Mouse (Mus musculus) hindbrain, embryonic 16.5 days (tissue): Measurements from ENCODE around the gene Pard3. TPM values are rescaled to one million over a fixed set of nuclear protein-coding genes. Genes with fewer than 3 reads are reported as not detected.
A peak's percentile ranks its signal among the peaks of the same experiment; 100 is the strongest.

Experiments used
- ATAC-seq: fragments of 200-750 bp; cut with Nextera tagmentation; 2 replicates; pipeline ENCODE4 v1.8.0; 2017; ENCODE audit warnings: moderate TSS enrichment, moderate library complexity
- H3K27ac ChIP-seq: fragments of 300-500 bp; sonication (generic); 2 replicates; pipeline ENCODE4 v1.5.1; 2014; ENCODE audit warnings: low read depth, mild to moderate bottlenecking, control low read depth, low read length, moderate library complexity
- H3K27me3 ChIP-seq: fragments of 300-500 bp; sonication (generic); replicated peaks from 2 replicates; pipeline ENCODE4 v1.6.1; 2014; ENCODE audit warnings: low read length; ENCODE audit not compliant: control insufficient read depth, insufficient read depth
- H3K36me3 ChIP-seq: fragments of 300-500 bp; sonication (generic); 2 replicates; pipeline ENCODE4 v1.6.1; 2014; ENCODE audit warnings: mild to moderate bottlenecking, low read length, moderate library complexity, mixed read lengths; ENCODE audit not compliant: control insufficient read depth, insufficient read depth
- H3K4me1 ChIP-seq: fragments of 300-500 bp; sonication (generic); 2 replicates; pipeline ENCODE4 v1.6.1; 2014; ENCODE audit warnings: low read depth, low read length; ENCODE audit not compliant: control insufficient read depth, insufficient read depth
- H3K4me2 ChIP-seq: fragments of 300-500 bp; sonication (generic); 2 replicates; pipeline ENCODE4 v1.6.1; 2014; ENCODE audit warnings: mild to moderate bottlenecking, low read length, control low read depth, moderate library complexity
- H3K4me3 ChIP-seq: fragments of 300-500 bp; sonication (generic); 2 replicates; pipeline ENCODE4 v1.5.1; 2014; ENCODE audit warnings: mild to moderate bottlenecking, low read length, control low read depth, moderate library complexity
- H3K9ac ChIP-seq: fragments of 300-500 bp; sonication (generic); 2 replicates; pipeline ENCODE4 v1.6.1; 2014; ENCODE audit warnings: low read depth, mild to moderate bottlenecking, control low read depth, low read length, moderate library complexity
- H3K9me3 ChIP-seq: fragments of 300-500 bp; sonication (generic); 2 replicates; pipeline ENCODE4 v1.6.1; 2014; ENCODE audit warnings: mild to moderate bottlenecking, low read length, moderate library complexity; ENCODE audit not compliant: control insufficient read depth
- WGBS: fragments of 180-500 bp; shearing (Covaris S2); extraction: QIAGEN DNeasy Blood & Tissue Kit; methylation state at CpG from one replicate; pipeline ENCODE4 v1.1.7; 2014; 5-methylcytosine and 5-hydroxymethylcytosine counted together
- polyA plus RNA-seq: library from polyadenylated mRNA; unstranded; fragments of >200 nt; fragmentation: Nextera tagmentation; extraction: Ambion mirVana; gene quantifications from 2 replicates; pipeline ENCODE4 v1.2.1, GENCODE M21; 2015

Pard3 gene
- polyA plus RNA-seq, 1 experiment from 2014 or later = 12.1 TPM

DNA sequence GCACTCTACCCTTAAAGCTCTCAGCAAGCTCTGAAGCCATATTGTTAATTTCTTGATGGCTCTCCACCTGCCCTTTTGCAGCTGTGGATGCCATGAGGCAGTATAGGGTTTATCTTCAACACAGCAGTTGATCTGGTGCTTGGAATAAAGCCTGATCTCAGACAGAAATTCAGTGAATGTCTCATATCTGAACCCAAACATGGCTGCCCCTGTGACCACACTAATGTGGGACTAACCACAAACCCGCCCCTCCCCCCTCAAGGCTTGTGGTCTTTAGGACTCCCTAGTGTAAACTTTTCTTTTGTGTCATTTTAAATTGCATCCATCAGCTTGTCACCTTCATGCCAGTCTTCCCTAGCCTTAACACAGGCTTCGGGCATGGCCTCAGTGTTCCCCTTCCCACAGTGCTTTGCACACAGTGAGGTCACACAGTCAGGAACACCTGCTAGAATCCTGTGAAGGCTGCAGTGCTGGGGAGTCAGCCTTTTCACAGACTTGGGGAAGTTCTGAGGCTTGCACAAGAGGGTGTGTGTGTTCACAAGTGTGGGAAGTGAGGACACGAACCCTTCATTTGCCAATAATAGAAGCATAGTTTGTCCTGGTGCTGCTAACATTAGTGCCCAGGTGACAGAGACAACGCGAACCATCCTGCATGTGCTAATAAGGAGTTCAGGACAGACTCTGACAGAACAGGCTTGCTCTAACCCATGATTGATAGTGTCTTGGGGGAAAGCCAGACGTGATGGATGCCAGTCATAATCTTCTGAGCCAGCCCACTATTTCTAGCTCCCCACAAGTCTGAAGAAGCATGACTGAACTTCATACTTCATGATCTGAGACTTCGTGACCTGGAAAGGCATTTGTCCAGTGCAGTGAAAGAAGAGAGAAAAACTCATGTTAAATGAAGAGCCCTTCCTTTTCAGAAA is 451.4 kb downstream of the Pard3 start:
- Histone ChIP-seq H3K4me3 (no peak overlapping the region), H3K9me3 (no peaks in the 10 kb centered on the region), H3K4me2 (no peak overlapping the region), H3K4me1 (no peaks in the 10 kb centered on the region), H3K27me3 (no peaks in the 10 kb centered on the region), H3K27ac (no peak overlapping the region), H3K9ac (no peak overlapping the region), H3K36me3 (no peaks in the 10 kb centered on the region)
- no peak for ATAC-seq
- 82% methylated on average over 7 of the region's 7 CpGs for WGBS

DNA sequence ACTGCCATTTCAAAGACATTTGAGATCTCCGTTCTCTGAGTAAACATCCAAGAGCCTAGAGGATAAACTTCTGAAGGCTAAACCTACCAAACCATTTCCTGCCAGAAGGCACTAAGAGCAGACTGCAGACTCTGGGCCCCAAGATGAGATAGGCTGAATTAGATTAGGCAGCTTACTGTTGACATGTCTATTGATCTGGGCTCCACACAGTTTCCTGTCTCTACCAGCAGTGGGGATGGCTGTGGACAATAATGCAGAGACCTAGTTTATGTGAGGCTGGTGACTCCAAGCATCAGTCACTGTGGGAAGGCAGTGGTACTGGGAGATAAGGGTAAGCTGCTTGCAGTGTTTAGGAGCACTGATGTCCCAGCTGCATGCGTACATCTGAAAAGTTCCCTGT is 452.4 kb downstream of the Pard3 start:
- H3K9ac ChIP-seq = no peak overlapping the region

DNA sequence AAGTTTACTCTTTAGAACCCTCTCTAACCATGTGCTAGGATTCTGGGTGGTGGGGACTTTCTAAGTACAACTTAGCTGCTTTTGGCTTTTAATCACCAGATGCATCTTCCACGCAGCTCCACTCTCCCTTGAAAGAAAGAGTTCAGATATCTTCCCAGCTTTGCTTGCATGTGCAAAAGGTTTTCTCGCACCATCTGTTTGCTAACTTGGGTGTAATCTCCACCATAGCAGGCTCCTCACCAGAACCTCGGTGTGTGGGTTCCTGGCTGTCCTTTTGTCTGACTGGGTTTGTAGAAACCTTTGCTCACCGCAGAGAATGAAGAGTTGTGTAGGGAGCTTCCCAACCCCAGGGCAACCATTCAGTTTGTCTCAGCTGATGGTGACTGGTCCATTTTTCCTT is 462.0 kb downstream of the Pard3 start:
- H3K4me1 ChIP-seq = no peaks in the 10 kb centered on the region
- no peak for ATAC-seq
- H3K9me3 ChIP-seq = no peaks in the 10 kb centered on the region
- no peak overlapping the region for H3K27ac ChIP-seq
- no peak overlapping the region for H3K4me3 ChIP-seq
- 92% methylated on average over 4 of the region's 4 CpGs for WGBS
- no peak overlapping the region for H3K4me2 ChIP-seq
- H3K27me3 ChIP-seq = no peaks in the 10 kb centered on the region
- H3K9ac ChIP-seq = no peak overlapping the region
- no peaks in the 10 kb centered on the region for H3K36me3 ChIP-seq

More for the DNA sequence above, 452.4 kb downstream of the Pard3 start:
- Histone ChIP-seq H3K36me3 (no peaks in the 10 kb centered on the region), H3K9me3 (no peaks in the 10 kb centered on the region), H3K4me2 (no peak overlapping the region), H3K4me1 (no peaks in the 10 kb centered on the region), H3K27me3 (no peaks in the 10 kb centered on the region), H3K4me3 (no peak overlapping the region), H3K27ac (no peak overlapping the region)
- no peak for ATAC-seq
- 88% methylated on average over 2 of the region's 2 CpGs for WGBS

- 94% methylated on average over 2 of the region's 2 CpGs for WGBS
- no peak overlapping the region for H3K27ac ChIP-seq
- no peaks in the 10 kb centered on the region for H3K4me1 ChIP-seq
- no peak overlapping the region for H3K4me2 ChIP-seq
- no peak overlapping the region for H3K9ac ChIP-seq
- no peaks in the 10 kb centered on the region for H3K36me3 ChIP-seq
- no peaks in the 10 kb centered on the region for H3K9me3 ChIP-seq
- no peaks in the 10 kb centered on the region for H3K27me3 ChIP-seq
- no peak overlapping the region for H3K4me3 ChIP-seq
- no peak for ATAC-seq
These were observed 464.6 kb downstream of the Pard3 start for GRCm38 (mm10) chr8:127528315-127528714.

DNA sequence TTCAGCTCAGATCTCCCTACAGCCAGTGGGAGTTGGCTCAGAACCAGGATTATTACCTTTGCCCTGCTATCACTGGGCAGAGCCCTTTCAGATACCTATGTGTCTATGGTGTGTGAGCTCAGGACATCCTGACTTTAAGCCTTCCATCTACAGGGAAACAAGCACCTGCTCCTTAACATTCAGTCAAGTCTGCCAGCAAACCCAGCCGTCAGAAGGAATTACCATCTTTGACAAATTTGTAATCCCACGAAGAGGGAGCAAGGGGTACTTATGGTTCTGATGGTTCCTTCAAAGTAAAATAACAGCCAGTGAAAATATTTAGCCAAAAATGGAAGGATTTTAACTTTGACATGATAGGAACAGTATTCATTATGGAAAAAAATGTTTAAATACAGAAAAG is 466.1 kb downstream of the Pard3 start:
- H3K4me1 ChIP-seq = peaks cover 3% of the 10 kb centered on the region; the same call in 1 of the 2 replicates
- H3K4me2 ChIP-seq = no peak overlapping the region
- H3K9me3 ChIP-seq = no peaks in the 10 kb centered on the region
- no peaks in the 10 kb centered on the region for H3K36me3 ChIP-seq
- no peak overlapping the region for H3K9ac ChIP-seq
- WGBS = 79% methylated on average over 2 of the region's 2 CpGs
- H3K27me3 ChIP-seq = no peaks in the 10 kb centered on the region
- no peak overlapping the region for H3K4me3 ChIP-seq
- H3K27ac ChIP-seq = no peak overlapping the region
- ATAC-seq = no peak

DNA sequence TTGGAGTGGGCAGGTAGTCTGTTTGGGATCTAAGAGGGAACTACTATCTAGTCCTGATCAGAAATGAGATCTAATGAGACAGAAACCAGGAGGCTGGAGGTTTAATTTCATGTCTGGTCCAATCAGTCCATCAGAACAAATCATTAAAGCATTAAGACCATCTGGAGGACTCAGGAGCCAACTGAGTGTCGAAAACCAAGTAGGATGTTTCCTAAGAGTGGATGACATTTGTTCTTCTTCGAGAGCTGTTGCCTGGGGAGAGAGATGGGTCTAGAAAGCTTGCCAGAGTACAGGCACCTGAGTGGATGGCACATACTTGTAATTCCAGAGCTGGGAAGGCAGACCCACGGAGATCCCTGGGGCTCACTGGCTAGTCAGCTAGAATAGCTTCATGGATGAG is 468.2 kb downstream of the Pard3 start:
- no peak overlapping the region for H3K4me3 ChIP-seq
- H3K4me1 ChIP-seq = peaks cover 9% of the 10 kb centered on the region
- H3K27me3 ChIP-seq = no peaks in the 10 kb centered on the region
- no peak for ATAC-seq
- H3K4me2 ChIP-seq = no peak overlapping the region
- H3K27ac ChIP-seq = no peak overlapping the region
- H3K9ac ChIP-seq = no peak overlapping the region
- no peaks in the 10 kb centered on the region for H3K9me3 ChIP-seq
- WGBS = 69% methylated on average over 3 of the region's 3 CpGs
- H3K36me3 ChIP-seq = no peaks in the 10 kb centered on the region

- ATAC-seq = no peak; the same call in 1 of the 2 replicates
- H3K4me2 ChIP-seq = no peak overlapping the region
- no peaks in the 10 kb centered on the region for H3K9me3 ChIP-seq
- 37% methylated on average over 3 of the region's 3 CpGs for WGBS
- no peaks in the 10 kb centered on the region for H3K27me3 ChIP-seq
- peaks cover 9% of the 10 kb centered on the region for H3K4me1 ChIP-seq
- no peak overlapping the region for H3K27ac ChIP-seq
- no peaks in the 10 kb centered on the region for H3K36me3 ChIP-seq
- H3K9ac ChIP-seq = no peak overlapping the region
- no peak overlapping the region for H3K4me3 ChIP-seq
These were observed 471.1 kb downstream of the Pard3 start for GRCm38 (mm10) chr8:127534789-127535188.

- WGBS = 54% methylated on average over 8 of the region's 8 CpGs
- peak overlapping the region; percentile 63 for H3K27ac ChIP-seq
- no peak overlapping the region for H3K9ac ChIP-seq
- no peak overlapping the region; the same call in 1 of the 2 replicates for H3K4me2 ChIP-seq
- no peaks in the 10 kb centered on the region for H3K27me3 ChIP-seq
- H3K36me3 ChIP-seq = no peaks in the 10 kb centered on the region
- no peaks in the 10 kb centered on the region for H3K9me3 ChIP-seq
- no peak overlapping the region for H3K4me3 ChIP-seq
- ATAC-seq = no peak
- H3K4me1 ChIP-seq = peaks cover 9% of the 10 kb centered on the region
These were observed 471.6 kb downstream of the Pard3 start for GRCm38 (mm10) chr8:127535192-127535845.

DNA sequence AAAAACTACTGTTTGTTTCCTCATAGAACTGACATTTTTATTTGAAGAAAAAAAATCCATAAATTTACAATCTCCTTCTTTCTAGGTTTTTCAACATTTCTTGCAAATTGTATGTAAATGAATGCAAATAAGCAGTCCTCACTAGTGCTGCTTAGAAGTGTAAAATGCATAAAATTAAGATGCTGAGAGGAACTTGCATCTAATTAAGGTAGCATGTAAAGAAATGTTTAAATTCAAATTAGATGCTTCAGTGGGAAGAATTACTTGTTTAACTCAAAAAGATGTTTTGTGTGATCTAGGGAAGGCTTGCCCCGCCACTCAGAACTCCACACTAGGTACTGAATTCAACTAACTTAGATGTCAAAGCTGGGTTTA is 472.1 kb downstream of the Pard3 start:
- WGBS = 77% methylated on average over 1 of the region's 1 CpGs
- Histone ChIP-seq H3K9me3 (no peaks in the 10 kb centered on the region), H3K27ac (no peak overlapping the region), H3K9ac (no peak overlapping the region), H3K36me3 (no peaks in the 10 kb centered on the region), H3K4me2 (no peak overlapping the region), H3K4me1 (peaks cover 9% of the 10 kb centered on the region), H3K27me3 (no peaks in the 10 kb centered on the region), H3K4me3 (no peak overlapping the region)
- ATAC-seq = no peak
